Mouse (Mus musculus): ENCODE measurements around the gene Morc2b.
"Not testable (repeated sequence)": the region's sequence is repeated elsewhere in the genome, so short reads cannot be mapped to it uniquely, and the experiment has no call there.

The Morc2b gene

GRCm38 (mm10) chr17:33139261-33139820 lies at the start of gene Morc2b:
Gene Morc2b (minus strand): TSS chr17:33139683.
- DNase-seq (ENCODE audit: low read depth) = no peak

GRCm38 (mm10) chr17:33168147-33168546 lies 28.7 kb upstream of the Morc2b start, which contains the start of gene Olfr55:
Gene Olfr55 (plus strand): TSS chr17:33168447.
- not testable (repeated sequence) for DNase-seq (ENCODE audit: low read depth)

GRCm38 (mm10) chr17:33126257-33126656 lies 13.2 kb downstream of the Morc2b start:
- no peak for DNase-seq (ENCODE audit: low read depth)

DNA sequence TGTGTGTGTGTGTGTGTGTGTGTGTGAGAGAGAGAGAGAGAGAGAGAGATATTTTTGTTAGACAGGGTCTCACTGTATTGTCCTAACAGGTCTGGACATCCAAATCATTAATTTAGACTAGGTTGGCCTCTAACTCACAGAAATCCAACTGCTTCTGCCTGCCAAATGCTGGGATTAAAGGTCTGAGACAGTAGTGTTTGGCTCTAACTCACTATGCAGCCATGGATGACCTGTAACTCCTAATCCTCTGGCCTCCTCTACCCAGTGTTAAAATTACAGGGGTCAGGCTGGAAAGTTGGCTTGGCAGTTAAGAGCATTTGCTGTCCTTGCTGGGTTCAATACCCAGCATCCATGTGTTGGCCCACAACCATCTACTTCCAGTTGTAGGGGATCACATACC lies 14.9 kb downstream of the Morc2b start:
- DNase-seq (ENCODE audit: low read depth) = no peak

GRCm38 (mm10) chr17:33097396-33097795 lies 42.1 kb downstream of the Morc2b start:
- DNase-seq (ENCODE audit: low read depth) = no peak

DNA sequence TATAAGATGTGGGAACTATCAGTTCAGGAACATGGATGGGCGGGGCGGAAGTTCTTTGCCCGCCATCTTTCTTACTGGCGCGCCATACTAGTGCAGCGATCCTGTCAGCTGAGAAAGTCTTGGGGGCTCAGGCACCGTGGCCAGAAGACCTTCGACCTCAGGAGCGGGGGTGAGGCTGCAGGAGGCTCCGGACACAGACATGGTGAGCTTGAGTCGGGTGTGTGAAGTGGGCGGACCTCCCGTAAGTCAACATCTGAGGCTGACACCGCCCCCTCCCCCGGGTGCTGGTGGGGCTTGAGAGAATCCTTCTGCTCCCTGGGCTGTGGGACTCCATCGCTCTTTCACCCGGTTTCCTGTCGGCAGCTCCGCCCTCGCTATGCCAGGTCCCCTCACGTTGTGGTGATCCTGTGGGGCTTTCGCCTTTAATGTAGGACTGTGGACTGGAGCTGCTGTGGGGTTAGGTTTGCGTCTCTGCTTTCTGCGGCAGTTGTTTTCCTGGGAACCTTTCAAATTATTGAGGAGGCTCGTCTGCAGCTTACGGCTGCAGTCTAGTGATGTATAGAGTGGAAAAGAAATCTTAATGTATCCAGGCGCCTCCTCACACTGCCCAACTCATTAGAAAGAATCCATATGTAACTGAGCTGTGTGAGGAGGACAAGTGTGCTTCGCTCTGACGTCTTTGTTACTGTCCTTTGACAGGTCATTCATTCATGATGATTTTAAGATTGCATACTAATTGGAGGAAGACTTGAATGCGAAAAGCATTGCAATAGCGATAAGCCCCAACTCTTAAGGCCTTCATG lies 46.9 kb downstream of the Morc2b start:
- DNase-seq (ENCODE audit: low read depth) = peak; percentile 78

- DNase-seq (ENCODE audit: low read depth) = no peak
Measured at GRCm38 (mm10) chr17:33091630-33092029, 47.9 kb downstream of the Morc2b start.

- DNase-seq (ENCODE audit: low read depth) = peak; percentile 93
Measured at GRCm38 (mm10) chr17:33089220-33089949, 50.1 kb downstream of the Morc2b start, which contains the start of gene Zfp563. Gene Zfp563 (plus strand): TSS chr17:33089310.

- no peak for DNase-seq (ENCODE audit: low read depth)
Measured at GRCm38 (mm10) chr17:33067958-33068357, 71.5 kb downstream of the Morc2b start, which contains the start of gene 4921501E09Rik. Gene 4921501E09Rik (minus strand): TSS chr17:33068058.

Data from induced T-regulatory cell, adult 2 months (primary cell).